Mouse (Mus musculus) testis, adult 2 months (tissue): Measurements from ENCODE around the gene Galntl6.

Experiments
- CTCF ChIP-seq: fragments of 200-500 bp; IDR thresholded peaks from 2 replicates; pipeline ENCODE4 v1.5.1; 2012; ENCODE audit warnings: low read depth, mild to moderate bottlenecking, inconsistent platforms, low read length, moderate library complexity; ENCODE audit not compliant: control insufficient read depth, insufficient read depth, insufficient replicate concordance
- POLR2A ChIP-seq: fragments of 200-500 bp; IDR thresholded peaks from 2 replicates; pipeline ENCODE4 v1.6.1; 2012; ENCODE audit warnings: low read depth, mild to moderate bottlenecking, inconsistent platforms, low read length, moderate library complexity; ENCODE audit not compliant: control insufficient read depth

GRCm38 (mm10) chr8:58244830-58245229, 667.6 kb downstream of the Galntl6 start:
- no peak for TF ChIP-seq CTCF
- TF ChIP-seq POLR2A: no peak
